Mouse (Mus musculus) cerebellum, adult 2 months (tissue): ENCODE measurements at regions not wholly inside any gene's neighbourhood (a gene's known extent, or its start where the extent isn't known, plus 50 kb on each side); places are given as distances from the start of the nearest gene placed in this dataset.

Source experiments
- CTCF ChIP-seq: fragments of 200-500 bp; IDR thresholded peaks from 2 replicates; pipeline ENCODE4 v1.5.1; 2011; ENCODE audit warnings: low read depth, mild to moderate bottlenecking, control low read depth, low read length, moderate library complexity, borderline replicate concordance; ENCODE audit not compliant: insufficient read depth
- POLR2A ChIP-seq: fragments of 200-500 bp; IDR thresholded peaks from 2 replicates; pipeline ENCODE4 v1.6.1; 2011; ENCODE audit warnings: low read length, control low read depth, borderline replicate concordance; ENCODE audit not compliant: insufficient read depth

GRCm38 (mm10) chr1:137074787-137075186 is 114.5 kb upstream of the Nr5a2 start:
- no peak for TF ChIP-seq CTCF
- no peak for TF ChIP-seq POLR2A
